Mouse (Mus musculus) hindbrain, embryonic 16.5 days (tissue): Measurements from ENCODE around the gene Sucla2. TPM values are rescaled to one million over a fixed set of nuclear protein-coding genes. Genes with fewer than 3 reads are reported as not detected.
A peak's percentile ranks its signal among the peaks of the same experiment; 100 is the strongest.

Experiments
- ATAC-seq: fragments of 200-750 bp; cut with Nextera tagmentation; 2 replicates; pipeline ENCODE4 v1.8.0; 2017; ENCODE audit warnings: moderate TSS enrichment, moderate library complexity
- H3K27ac ChIP-seq: fragments of 300-500 bp; sonication (generic); 2 replicates; pipeline ENCODE4 v1.5.1; 2014; ENCODE audit warnings: low read depth, mild to moderate bottlenecking, control low read depth, low read length, moderate library complexity
- H3K27me3 ChIP-seq: fragments of 300-500 bp; sonication (generic); replicated peaks from 2 replicates; pipeline ENCODE4 v1.6.1; 2014; ENCODE audit warnings: low read length; ENCODE audit not compliant: control insufficient read depth, insufficient read depth
- H3K36me3 ChIP-seq: fragments of 300-500 bp; sonication (generic); 2 replicates; pipeline ENCODE4 v1.6.1; 2014; ENCODE audit warnings: mild to moderate bottlenecking, low read length, moderate library complexity, mixed read lengths; ENCODE audit not compliant: control insufficient read depth, insufficient read depth
- H3K4me1 ChIP-seq: fragments of 300-500 bp; sonication (generic); 2 replicates; pipeline ENCODE4 v1.6.1; 2014; ENCODE audit warnings: low read depth, low read length; ENCODE audit not compliant: control insufficient read depth, insufficient read depth
- H3K4me2 ChIP-seq: fragments of 300-500 bp; sonication (generic); 2 replicates; pipeline ENCODE4 v1.6.1; 2014; ENCODE audit warnings: mild to moderate bottlenecking, low read length, control low read depth, moderate library complexity
- H3K4me3 ChIP-seq: fragments of 300-500 bp; sonication (generic); 2 replicates; pipeline ENCODE4 v1.5.1; 2014; ENCODE audit warnings: mild to moderate bottlenecking, low read length, control low read depth, moderate library complexity
- H3K9ac ChIP-seq: fragments of 300-500 bp; sonication (generic); 2 replicates; pipeline ENCODE4 v1.6.1; 2014; ENCODE audit warnings: low read depth, mild to moderate bottlenecking, control low read depth, low read length, moderate library complexity
- H3K9me3 ChIP-seq: fragments of 300-500 bp; sonication (generic); 2 replicates; pipeline ENCODE4 v1.6.1; 2014; ENCODE audit warnings: mild to moderate bottlenecking, low read length, moderate library complexity; ENCODE audit not compliant: control insufficient read depth
- WGBS: fragments of 180-500 bp; shearing (Covaris S2); extraction: QIAGEN DNeasy Blood & Tissue Kit; methylation state at CpG from one replicate; pipeline ENCODE4 v1.1.7; 2014; 5-methylcytosine and 5-hydroxymethylcytosine counted together
- polyA plus RNA-seq: library from polyadenylated mRNA; unstranded; fragments of >200 nt; fragmentation: Nextera tagmentation; extraction: Ambion mirVana; gene quantifications from 2 replicates; pipeline ENCODE4 v1.2.1, GENCODE M21; 2015

Sucla2 gene
- 131 and 145 TPM in 2 replicates for polyA plus RNA-seq

DNA sequence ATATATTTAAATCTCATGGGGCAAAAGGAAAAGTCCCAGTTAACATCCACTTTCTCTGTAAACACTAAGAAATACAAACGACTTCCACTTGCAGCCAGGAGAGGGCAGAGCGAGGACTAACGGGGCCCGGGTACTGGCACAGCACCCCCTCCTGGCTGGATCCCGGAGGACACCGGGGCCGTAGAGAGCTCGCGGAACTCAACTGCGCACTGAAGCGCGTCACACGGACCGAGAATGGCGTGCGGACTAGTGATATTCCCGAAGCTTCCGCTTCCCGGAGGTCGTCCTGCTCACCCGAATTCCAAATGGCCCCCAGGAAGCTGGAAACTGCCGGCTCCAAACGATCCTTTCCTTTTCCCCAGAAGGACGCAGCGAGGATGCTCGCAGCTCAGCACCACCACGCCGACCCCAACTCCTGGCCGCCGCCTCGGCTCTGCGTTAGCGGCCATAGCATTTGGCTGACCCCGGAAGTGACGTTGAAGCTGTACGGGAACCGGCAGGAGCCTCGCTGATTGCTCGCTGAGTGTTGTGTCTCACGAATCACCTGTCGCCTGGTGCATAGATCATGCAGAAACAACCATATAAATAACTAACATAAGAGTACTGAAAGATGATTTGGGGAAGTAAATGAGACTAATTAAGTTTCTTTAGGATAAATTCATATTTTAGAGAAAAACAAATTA is at the start of gene Sucla2:
TSS of gene Sucla2 (plus strand) at position 554 of the 683 bp plus-strand sequence.
- H3K4me3 ChIP-seq, result peak within 1 kb of the TSS; percentile 50
- H3K36me3 ChIP-seq, result no peaks in the 10 kb centered on the region
- no peaks in the 10 kb centered on the region for H3K9me3 ChIP-seq
- H3K27ac ChIP-seq, result peak within 1 kb of the TSS; percentile 94
- no peaks in the 10 kb centered on the region; the same call in 1 of the 2 replicates for H3K4me1 ChIP-seq
- ATAC-seq, result peak; percentile 100
- 1% methylated on average over 33 of the region's 41 CpGs for WGBS
- peak within 1 kb of the TSS; percentile 51 for H3K4me2 ChIP-seq
- peak within 1 kb of the TSS; percentile 70 for H3K9ac ChIP-seq
- H3K27me3 ChIP-seq, result peaks cover 3% of the 10 kb centered on the region; the same call in 1 of the 2 replicates

DNA sequence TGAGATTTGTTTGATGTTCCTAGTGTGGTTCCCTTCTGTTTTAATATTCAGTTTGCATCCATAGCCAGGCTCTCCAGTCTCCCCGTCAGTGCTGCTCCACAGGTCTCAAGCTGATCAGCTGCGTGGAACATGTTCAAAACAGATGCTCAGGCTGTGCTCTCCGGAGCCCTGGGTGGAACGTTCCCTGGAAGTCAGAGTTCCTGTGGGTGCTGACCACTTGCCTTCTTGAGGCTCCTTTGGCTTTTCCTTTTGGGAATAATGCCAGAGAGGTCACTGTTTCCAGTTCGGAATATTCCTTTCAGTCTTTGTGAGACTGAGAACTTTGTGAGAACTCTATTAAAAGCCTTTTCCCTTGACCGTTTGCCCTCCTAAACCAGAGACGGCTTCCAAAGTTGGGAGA is 49.6 kb upstream of the Sucla2 start:
- H3K4me1 ChIP-seq, result peaks cover 11% of the 10 kb centered on the region
- no peak overlapping the region for H3K4me3 ChIP-seq
- H3K9me3 ChIP-seq, result peaks cover 2% of the 10 kb centered on the region; the same call in 1 of the 2 replicates
- peak overlapping the region; percentile 4; the same call in 1 of the 2 replicates for H3K27ac ChIP-seq
- ATAC-seq, result no peak
- no peaks in the 10 kb centered on the region for H3K36me3 ChIP-seq
- no peaks in the 10 kb centered on the region for H3K27me3 ChIP-seq
- no peak overlapping the region for H3K4me2 ChIP-seq
- no peak overlapping the region for H3K9ac ChIP-seq
- WGBS, result 53% methylated on average over 7 of the region's 7 CpGs

DNA sequence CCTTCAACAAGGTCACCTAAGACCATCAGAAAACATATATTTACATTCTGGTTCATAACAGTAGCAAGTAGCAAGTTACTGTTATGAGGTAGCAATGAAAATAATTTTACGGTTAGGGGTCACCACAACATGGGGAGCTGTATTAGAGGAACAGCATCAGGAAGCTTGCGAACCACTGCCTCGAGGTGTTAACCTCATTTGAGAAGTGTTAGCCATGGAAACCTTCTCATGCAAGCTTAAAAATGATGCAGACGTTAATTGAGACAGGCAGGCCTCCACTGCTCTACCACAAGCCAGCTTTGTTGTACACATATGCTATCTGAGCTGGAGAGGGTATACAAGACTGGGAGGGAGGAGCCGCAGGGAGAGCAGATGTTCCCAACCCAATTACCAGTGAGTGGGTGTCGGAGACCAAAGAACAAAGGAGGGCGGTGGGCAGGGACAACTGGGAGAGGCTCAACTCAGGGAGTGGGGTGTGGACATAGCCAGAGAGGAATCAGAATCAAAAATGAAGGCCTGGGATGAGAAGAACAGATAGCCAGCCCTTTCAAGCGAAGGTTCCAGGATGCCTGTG is 48.7 kb upstream of the Sucla2 start:
- ATAC-seq, result no peak
- WGBS, result 71% methylated on average over 8 of the region's 8 CpGs

DNA sequence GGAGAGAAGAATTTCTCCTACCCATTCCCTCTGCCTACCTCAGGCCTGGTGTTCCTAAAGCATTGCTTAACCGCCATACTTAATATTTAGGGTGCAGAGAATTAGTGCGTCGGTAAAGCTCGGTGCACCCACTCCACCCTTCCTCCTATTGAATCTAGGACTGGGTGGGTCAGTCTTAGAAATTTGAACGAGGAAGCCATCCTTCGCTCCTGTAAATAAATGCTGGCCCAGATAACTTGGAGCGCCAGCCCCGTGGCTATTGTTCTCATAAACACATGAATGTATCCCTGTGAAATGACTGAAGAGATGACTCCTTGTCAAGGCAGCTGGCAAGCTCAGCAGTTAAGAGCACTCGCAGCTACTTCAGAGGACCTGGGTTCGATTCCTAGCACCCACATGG is 48.0 kb upstream of the Sucla2 start:
- Histone ChIP-seq H3K36me3 (no peaks in the 10 kb centered on the region), H3K4me1 (peaks cover 11% of the 10 kb centered on the region), H3K27me3 (no peaks in the 10 kb centered on the region), H3K27ac (no peak overlapping the region), H3K9ac (no peak overlapping the region), H3K4me2 (no peak overlapping the region), H3K4me3 (no peak overlapping the region), H3K9me3 (peaks cover 2% of the 10 kb centered on the region; the same call in 1 of the 2 replicates)
- ATAC-seq, result no peak
- 94% methylated on average over 10 of the region's 10 CpGs for WGBS

More for the DNA sequence above, 48.7 kb upstream of the Sucla2 start:
- no peak overlapping the region for H3K27ac ChIP-seq
- H3K9me3 ChIP-seq, result peaks cover 2% of the 10 kb centered on the region; the same call in 1 of the 2 replicates
- no peak overlapping the region for H3K4me2 ChIP-seq
- H3K4me3 ChIP-seq, result no peak overlapping the region
- no peaks in the 10 kb centered on the region for H3K27me3 ChIP-seq
- no peak overlapping the region for H3K9ac ChIP-seq
- no peaks in the 10 kb centered on the region for H3K36me3 ChIP-seq
- peaks cover 11% of the 10 kb centered on the region for H3K4me1 ChIP-seq

DNA sequence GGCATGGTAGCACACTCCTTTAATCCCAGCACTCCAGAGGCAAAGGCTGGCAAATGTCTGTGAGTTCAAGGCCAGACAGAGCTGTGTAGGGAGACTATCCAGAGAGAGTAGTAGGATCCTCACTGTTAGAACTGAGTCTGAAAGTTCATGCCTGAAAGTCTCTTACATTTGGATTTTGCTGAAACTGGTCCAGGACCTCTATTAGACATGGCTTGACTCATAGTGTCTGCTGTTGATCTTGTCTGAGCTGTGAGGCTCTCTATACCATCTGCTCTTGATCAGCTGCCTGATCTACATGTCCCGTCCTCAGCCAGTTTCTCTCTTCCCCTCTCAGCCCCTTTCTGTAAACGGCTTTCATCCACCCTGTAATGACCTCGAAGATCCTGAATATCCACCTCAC is 46.8 kb upstream of the Sucla2 start:
- Histone ChIP-seq H3K4me2 (no peak overlapping the region), H3K27me3 (no peaks in the 10 kb centered on the region), H3K36me3 (no peaks in the 10 kb centered on the region), H3K27ac (no peak overlapping the region), H3K9me3 (peaks cover 2% of the 10 kb centered on the region; the same call in 1 of the 2 replicates), H3K4me3 (no peak overlapping the region), H3K4me1 (peaks cover 7% of the 10 kb centered on the region), H3K9ac (no peak overlapping the region)
- ATAC-seq, result no peak
- 74% methylated on average over 3 of the region's 3 CpGs for WGBS

DNA sequence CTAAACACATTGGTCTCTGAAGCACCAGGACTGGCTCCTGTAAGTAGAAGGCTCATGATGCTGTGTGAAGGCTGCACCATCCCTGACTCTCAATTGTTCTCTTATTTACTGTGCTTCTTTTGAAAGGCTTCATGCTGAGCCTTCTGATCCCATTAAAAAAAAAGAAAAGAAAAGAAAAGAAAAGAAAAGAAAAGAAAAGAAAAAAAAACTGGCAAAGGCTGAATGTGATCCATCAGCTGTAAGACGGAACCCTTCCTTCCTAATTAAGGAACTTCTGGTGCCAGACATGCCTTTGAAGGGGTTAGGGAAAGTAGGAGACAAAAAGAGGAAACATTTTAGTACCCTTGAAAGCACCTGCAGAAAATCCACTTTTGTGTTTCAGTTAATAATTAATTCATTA is 45.3 kb upstream of the Sucla2 start:
- Histone ChIP-seq H3K27me3 (no peaks in the 10 kb centered on the region), H3K27ac (no peak overlapping the region), H3K4me1 (peaks cover 7% of the 10 kb centered on the region), H3K36me3 (no peaks in the 10 kb centered on the region), H3K9me3 (peaks cover 2% of the 10 kb centered on the region; the same call in 1 of the 2 replicates), H3K4me3 (no peak overlapping the region), H3K4me2 (no peak overlapping the region), H3K9ac (no peak overlapping the region)
- ATAC-seq, result no peak
- whole genome bisulfite sequencing, result 41% methylated on average over 1 of the region's 1 CpGs

DNA sequence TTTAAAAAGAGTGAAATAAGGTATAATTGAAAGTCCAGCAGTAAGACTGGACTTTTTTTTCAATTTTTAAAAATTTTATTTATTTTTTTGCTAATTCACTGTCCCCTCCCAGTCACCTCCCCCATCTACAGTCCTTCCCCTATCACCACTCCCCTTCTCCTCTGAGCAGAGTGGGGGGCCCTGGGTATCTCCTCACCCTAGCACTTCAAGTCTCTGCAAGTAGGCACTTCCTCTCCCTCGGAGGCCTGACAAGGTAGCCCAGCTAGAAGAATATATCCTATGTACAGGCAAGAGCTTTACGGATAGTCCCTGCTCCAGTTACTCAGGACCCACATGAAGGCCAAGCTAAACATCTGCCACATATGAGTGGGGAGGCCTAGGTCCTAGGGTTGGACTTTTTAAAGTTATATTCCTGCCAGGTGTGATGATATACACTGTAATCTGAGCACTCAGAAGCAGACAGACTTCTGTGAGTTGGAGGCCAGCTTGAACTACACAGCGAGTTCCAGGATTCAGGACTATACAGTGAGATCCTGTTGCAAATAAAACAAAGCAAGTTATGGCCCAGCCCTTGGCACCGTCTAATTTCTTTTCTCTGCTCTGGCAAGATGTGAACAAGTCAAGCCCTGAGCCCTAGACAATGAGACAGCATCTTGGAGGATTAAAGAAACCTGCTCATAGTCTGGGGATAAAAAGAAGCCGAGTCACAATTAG is 41.4 kb upstream of the Sucla2 start:
- no peak overlapping the region for H3K4me2 ChIP-seq
- 88% methylated on average over 5 of the region's 5 CpGs for WGBS
- no peak overlapping the region for H3K4me3 ChIP-seq
- no peak overlapping the region for H3K27ac ChIP-seq
- H3K36me3 ChIP-seq, result no peaks in the 10 kb centered on the region
- no peak overlapping the region for H3K9ac ChIP-seq
- ATAC-seq, result no peak
- no peaks in the 10 kb centered on the region for H3K9me3 ChIP-seq
- H3K4me1 ChIP-seq, result no peaks in the 10 kb centered on the region
- H3K27me3 ChIP-seq, result no peaks in the 10 kb centered on the region

DNA sequence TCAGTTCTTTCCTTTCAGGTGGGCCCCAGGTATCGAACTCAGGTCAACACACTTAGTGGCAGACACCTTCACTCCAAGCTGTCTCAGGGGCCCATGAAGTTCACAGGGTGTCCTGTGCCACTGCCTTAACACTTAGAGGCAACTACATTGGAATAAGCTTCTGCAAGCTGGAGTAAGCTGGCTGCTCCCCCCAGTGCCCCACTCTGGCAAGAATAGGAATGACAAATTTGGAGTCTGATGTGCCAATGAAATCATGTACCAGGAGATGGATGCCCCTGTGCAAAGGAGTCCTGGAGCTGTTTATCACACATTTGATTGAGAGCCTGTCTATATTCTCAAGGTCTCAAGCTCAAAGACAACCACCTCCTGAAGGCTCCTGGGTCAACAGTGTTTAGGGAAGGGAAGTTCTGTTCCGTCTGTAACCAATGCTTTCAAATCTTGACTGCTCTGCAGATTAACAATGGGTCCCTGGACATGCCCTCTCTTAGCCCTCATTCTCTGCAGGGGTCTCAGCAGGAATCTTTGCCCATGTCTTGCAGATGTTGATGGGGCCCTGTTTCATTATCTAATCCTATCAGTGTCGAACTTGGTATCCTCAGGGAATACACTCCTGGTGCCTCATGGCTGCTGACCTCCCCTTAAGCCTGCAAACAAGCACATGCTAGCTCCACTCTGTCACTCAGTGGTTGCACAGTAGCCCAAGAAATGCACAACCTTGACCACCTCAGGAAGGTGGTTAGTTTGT is 40.6 kb upstream of the Sucla2 start:
- Histone ChIP-seq H3K9ac (no peak overlapping the region), H3K4me1 (no peaks in the 10 kb centered on the region), H3K9me3 (no peaks in the 10 kb centered on the region), H3K4me3 (no peak overlapping the region), H3K4me2 (no peak overlapping the region), H3K27ac (no peak overlapping the region), H3K36me3 (no peaks in the 10 kb centered on the region), H3K27me3 (no peaks in the 10 kb centered on the region)
- 58% methylated on average over 3 of the region's 3 CpGs for WGBS
- no peak for ATAC-seq
